Mouse (Mus musculus): ENCODE results near the gene Map3k13. TPM values are rescaled to one million over a fixed set of nuclear protein-coding genes. Genes with fewer than 3 reads are reported as not detected.

Gene Map3k13
- polyA plus RNA-seq, 1 experiment = 13.3 TPM

GRCm38 (mm10) chr16:21830784-21831183 lies 36.6 kb downstream of the Map3k13 start:
- no peak for DNase-seq
- WGBS = 77% methylated on average over 6 of the region's 6 CpGs
- no peaks in the 10 kb centered on the region; the same call in none of the 2 replicates for H3K4me1 ChIP-seq (ENCODE audit: control insufficient read depth, insufficient read depth, low read length)
- TF ChIP-seq POLR2A (IDR thresholded peaks at IDR 0.05; ENCODE audit: borderline replicate concordance, insufficient read depth, low read length) (no peak), CTCF (IDR thresholded peaks at IDR 0.05; ENCODE audit: borderline replicate concordance, insufficient read depth, low read depth, low read length) (no peak)
- no peak overlapping the region for H3K4me3 ChIP-seq (replicated peaks; ENCODE audit: insufficient read depth, low read depth, low read length)
- no peaks in the 10 kb centered on the region for H3K27me3 ChIP-seq (ENCODE audit: control insufficient read depth, insufficient read depth, low read length)
- H3K27ac ChIP-seq (ENCODE audit: insufficient read depth, low read length) = no peak overlapping the region

GRCm38 (mm10) chr16:21831764-21832163 lies 37.6 kb downstream of the Map3k13 start:
- TF ChIP-seq POLR2A (IDR thresholded peaks at IDR 0.05; ENCODE audit: borderline replicate concordance, insufficient read depth, low read length) (no peak), CTCF (IDR thresholded peaks at IDR 0.05; ENCODE audit: borderline replicate concordance, insufficient read depth, low read depth, low read length) (no peak)
- H3K4me1 ChIP-seq (ENCODE audit: control insufficient read depth, insufficient read depth, low read length) = no peaks in the 10 kb centered on the region; the same call in none of the 2 replicates
- no peak for DNase-seq
- H3K27ac ChIP-seq (ENCODE audit: insufficient read depth, low read length) = no peak overlapping the region
- no peaks in the 10 kb centered on the region for H3K27me3 ChIP-seq (ENCODE audit: control insufficient read depth, insufficient read depth, low read length)
- no peak overlapping the region for H3K4me3 ChIP-seq (replicated peaks; ENCODE audit: insufficient read depth, low read depth, low read length)
- WGBS = 90% methylated on average over 5 of the region's 5 CpGs

GRCm38 (mm10) chr16:21833469-21833868 lies 39.3 kb downstream of the Map3k13 start:
- Histone ChIP-seq H3K4me1 (ENCODE audit: control insufficient read depth, insufficient read depth, low read length) (no peaks in the 10 kb centered on the region), H3K4me3 (replicated peaks; ENCODE audit: insufficient read depth, low read depth, low read length) (no peak overlapping the region), H3K27me3 (ENCODE audit: control insufficient read depth, insufficient read depth, low read length) (no peaks in the 10 kb centered on the region), H3K27ac (ENCODE audit: insufficient read depth, low read length) (no peak overlapping the region)
- TF ChIP-seq POLR2A (IDR thresholded peaks at IDR 0.05; ENCODE audit: borderline replicate concordance, insufficient read depth, low read length) = no peak
- TF ChIP-seq CTCF (IDR thresholded peaks at IDR 0.05; ENCODE audit: borderline replicate concordance, insufficient read depth, low read depth, low read length) = no peak
- DNase-seq = no peak
- WGBS = 72% methylated on average over 1 of the region's 1 CpGs

- Histone ChIP-seq H3K27ac (ENCODE audit: insufficient read depth, low read length) (no peak overlapping the region), H3K27me3 (ENCODE audit: control insufficient read depth, insufficient read depth, low read length) (no peaks in the 10 kb centered on the region), H3K4me1 (ENCODE audit: control insufficient read depth, insufficient read depth, low read length) (no peaks in the 10 kb centered on the region), H3K4me3 (replicated peaks; ENCODE audit: insufficient read depth, low read depth, low read length) (no peak overlapping the region)
- TF ChIP-seq POLR2A (IDR thresholded peaks at IDR 0.05; ENCODE audit: borderline replicate concordance, insufficient read depth, low read length) = no peak
- TF ChIP-seq CTCF (IDR thresholded peaks at IDR 0.05; ENCODE audit: borderline replicate concordance, insufficient read depth, low read depth, low read length) = no peak
- WGBS = 61% methylated on average over 10 of the region's 10 CpGs
- no peak for DNase-seq
Observed at GRCm38 (mm10) chr16:21833970-21834369, 39.8 kb downstream of the Map3k13 start.

- no peaks in the 10 kb centered on the region for H3K27me3 ChIP-seq (ENCODE audit: control insufficient read depth, insufficient read depth, low read length)
- TF ChIP-seq CTCF (IDR thresholded peaks at IDR 0.05; ENCODE audit: borderline replicate concordance, insufficient read depth, low read depth, low read length) (no peak), POLR2A (IDR thresholded peaks at IDR 0.05; ENCODE audit: borderline replicate concordance, insufficient read depth, low read length) (no peak)
- no peak overlapping the region for H3K4me3 ChIP-seq (replicated peaks; ENCODE audit: insufficient read depth, low read depth, low read length)
- no peak for DNase-seq
- no peak overlapping the region for H3K27ac ChIP-seq (ENCODE audit: insufficient read depth, low read length)
- 86% methylated on average over 8 of the region's 8 CpGs for WGBS
- H3K4me1 ChIP-seq (ENCODE audit: control insufficient read depth, insufficient read depth, low read length) = no peaks in the 10 kb centered on the region
Observed at GRCm38 (mm10) chr16:21834866-21835583, 40.9 kb downstream of the Map3k13 start.

GRCm38 (mm10) chr16:21835584-21835931 lies 41.4 kb downstream of the Map3k13 start:
- TF ChIP-seq CTCF (IDR thresholded peaks at IDR 0.05; ENCODE audit: borderline replicate concordance, insufficient read depth, low read depth, low read length) (no peak), POLR2A (IDR thresholded peaks at IDR 0.05; ENCODE audit: borderline replicate concordance, insufficient read depth, low read length) (no peak)
- Histone ChIP-seq H3K4me3 (replicated peaks; ENCODE audit: insufficient read depth, low read depth, low read length) (no peak overlapping the region), H3K27ac (ENCODE audit: insufficient read depth, low read length) (no peak overlapping the region), H3K4me1 (ENCODE audit: control insufficient read depth, insufficient read depth, low read length) (no peaks in the 10 kb centered on the region), H3K27me3 (ENCODE audit: control insufficient read depth, insufficient read depth, low read length) (no peaks in the 10 kb centered on the region)
- 67% methylated on average over 7 of the region's 7 CpGs for WGBS
- DNase-seq = no peak

GRCm38 (mm10) chr16:21836311-21837072 lies 42.3 kb downstream of the Map3k13 start:
- DNase-seq = no peak
- Histone ChIP-seq H3K4me1 (ENCODE audit: control insufficient read depth, insufficient read depth, low read length) (no peaks in the 10 kb centered on the region), H3K4me3 (replicated peaks; ENCODE audit: insufficient read depth, low read depth, low read length) (no peak overlapping the region), H3K27ac (ENCODE audit: insufficient read depth, low read length) (no peak overlapping the region), H3K27me3 (ENCODE audit: control insufficient read depth, insufficient read depth, low read length) (no peaks in the 10 kb centered on the region)
- TF ChIP-seq CTCF (IDR thresholded peaks at IDR 0.05; ENCODE audit: borderline replicate concordance, insufficient read depth, low read depth, low read length) = peak; percentile 49; the same call in 1 of the 2 replicates
- no peak for TF ChIP-seq POLR2A (IDR thresholded peaks at IDR 0.05; ENCODE audit: borderline replicate concordance, insufficient read depth, low read length)
- 48% methylated on average over 7 of the region's 7 CpGs for WGBS

- Histone ChIP-seq H3K4me1 (ENCODE audit: control insufficient read depth, insufficient read depth, low read length) (no peaks in the 10 kb centered on the region), H3K27ac (ENCODE audit: insufficient read depth, low read length) (no peak overlapping the region), H3K27me3 (ENCODE audit: control insufficient read depth, insufficient read depth, low read length) (no peaks in the 10 kb centered on the region), H3K4me3 (replicated peaks; ENCODE audit: insufficient read depth, low read depth, low read length) (no peak overlapping the region)
- DNase-seq = no peak
- 84% methylated on average over 6 of the region's 6 CpGs for WGBS
- no peak for TF ChIP-seq POLR2A (IDR thresholded peaks at IDR 0.05; ENCODE audit: borderline replicate concordance, insufficient read depth, low read length)
Observed at GRCm38 (mm10) chr16:21837694-21838093, 43.5 kb downstream of the Map3k13 start.
